Mouse (Mus musculus): Measurements from ENCODE around the gene Methig1. TPM values are rescaled to one million over a fixed set of nuclear protein-coding genes. Genes with fewer than 3 reads are reported as not detected.

Gene Methig1
- total and polyA plus RNA-seq, 3 experiments, result not detected

- Histone ChIP-seq H3K27me3 (replicated peaks) (no peaks in the 10 kb centered on the region), H3K4me2 (ENCODE audit: insufficient read depth, low read depth, poor library complexity, severe bottlenecking) (no peak overlapping the region), H3K79me2 (replicated peaks; ENCODE audit: control insufficient read depth, extremely low read depth, insufficient read depth, poor library complexity, severe bottlenecking) (no peaks in the 10 kb centered on the region), H3K4me1 (ENCODE audit: control insufficient read depth in 1 of 2, insufficient read depth in 2 of 2) (peaks cover 16 to 28% of the 10 kb centered on the region in 2 experiments), H3K27ac (ENCODE audit: insufficient read depth, low read depth) (no peak overlapping the region), H3K36me3 (replicated peaks in 1 of 2; ENCODE audit: control insufficient read depth in 1 of 2, insufficient read depth in 1 of 2, low read length in 1 of 2) (peaks cover 0 to 5% of the 10 kb centered on the region in 2 experiments), H3K9me3 (replicated peaks; ENCODE audit: low read length) (no peaks in the 10 kb centered on the region), H3K9ac (ENCODE audit: insufficient read depth, low read depth) (no peak overlapping the region), H3K4me3 (replicated peaks in 1 of 3; ENCODE audit: low read depth in 2 of 3, low read length in 2 of 3, poor library complexity in 1 of 3) (no peak overlapping the region)
- dilution Hi-C loops (cut with MboI; ENCODE audit: extremely low pct_ligation_motif_present, extremely low pct_unique_long_range_greater_than_20kb, low sequenced_read_pairs), result no loop called here
- DNase-seq (ENCODE audit: extremely low read depth), result no peak
- no peak for TF ChIP-seq EP300 (IDR thresholded peaks at IDR 0.05; ENCODE audit: low read length)
- no peak for TF ChIP-seq KAT2A (IDR thresholded peaks at IDR 0.05; ENCODE audit: insufficient replicate concordance, low read length)
- no peak for TF ChIP-seq ZKSCAN1 (IDR thresholded peaks at IDR 0.05; ENCODE audit: borderline replicate concordance, low read depth, low read length)
- TF ChIP-seq BHLHE40 (IDR thresholded peaks at IDR 0.05; ENCODE audit: low read depth, low read length), result no peak
- TF ChIP-seq HCFC1 (IDR thresholded peaks at IDR 0.05; ENCODE audit: low read depth, low read length), result no peak
- no peak for TF ChIP-seq MAFK (IDR thresholded peaks at IDR 0.05; ENCODE audit: insufficient replicate concordance, low read length)
- TF ChIP-seq JUN (IDR thresholded peaks at IDR 0.05; ENCODE audit: insufficient read depth, low read depth, low read length), result no peak
- no peak for TF ChIP-seq ZNF384 (IDR thresholded peaks at IDR 0.05; ENCODE audit: low read depth, low read length)
- TF ChIP-seq RAD21 (IDR thresholded peaks at IDR 0.05; ENCODE audit: low read depth, low read length), result no peak
- TF ChIP-seq ELF1 (IDR thresholded peaks at IDR 0.05; ENCODE audit: low read depth, low read length), result no peak
- no peak for TF ChIP-seq NRF1 (IDR thresholded peaks at IDR 0.05; ENCODE audit: low read depth, low read length)
- TF ChIP-seq IRF4 (IDR thresholded peaks at IDR 0.05; ENCODE audit: low read depth, low read length), result no peak
- no peak for TF ChIP-seq ZC3H11A (IDR thresholded peaks at IDR 0.05; ENCODE audit: low read depth, low read length)
- no peak for TF ChIP-seq USF1 (IDR thresholded peaks at IDR 0.05; ENCODE audit: low read depth, low read length)
- no peak for TF ChIP-seq MEF2A (IDR thresholded peaks at IDR 0.05; ENCODE audit: borderline replicate concordance, low read depth, low read length)
- no peak for TF ChIP-seq POLR2A (IDR thresholded peaks at IDR 0.05; ENCODE audit: low read depth, low read length)
- no peak for TF ChIP-seq MXI1 (IDR thresholded peaks at IDR 0.05; ENCODE audit: low read depth, low read length)
- TF ChIP-seq UBTF (IDR thresholded peaks at IDR 0.05; ENCODE audit: low read depth, low read length), result no peak
- TF ChIP-seq TCF12 (IDR thresholded peaks at IDR 0.05; ENCODE audit: low read depth, low read length), result no peak
- TF ChIP-seq USF2 (conservative IDR thresholded peaks at IDR 0.05; ENCODE audit: low read depth, low read length), result no peak
- in situ Hi-C loops (cut with MboI; ENCODE audit: low pct_ligation_motif_present, low pct_unique_long_range_greater_than_20kb, low sequenced_read_pairs), result no loop called here
Measured at GRCm38 (mm10) chr15:100387544-100388223, 34.7 kb downstream of the Methig1 start.

Data from CH12.LX (cell line).